Mouse (Mus musculus) heart, postnatal 0 days (tissue): ENCODE results near the gene Rsph9.

ENCODE experiments used
- CTCF ChIP-seq: IDR thresholded peaks from 2 replicates; pipeline ENCODE4 v1.5.1; 2016; ENCODE audit warnings: antibody characterized with exemption, control low read depth, low read depth
- EP300 ChIP-seq: IDR thresholded peaks from 2 replicates; pipeline ENCODE4 v1.6.1; 2016; ENCODE audit warnings: antibody characterized with exemption, low read depth

GRCm38 (mm10) chr17:46075116-46075485 lies 68.9 kb downstream of the Rsph9 start:
- peak; percentile 52 for TF ChIP-seq CTCF
- no peak for TF ChIP-seq EP300
